Mouse (Mus musculus) ZHBTc4 (cell line): ENCODE results near the gene Gigyf1.

Source experiments
- DNase-seq: peaks from one replicate; pipeline ENCODE4 v3.0.0-alpha.2; 2011; ENCODE audit warnings: low read depth, low spot score

Gene Gigyf1

GRCm38 (mm10) chr5:137533117-137533827 is 14.9 kb downstream of the Gigyf1 start, which contains the start of the genes Epo and Gnb2:
Gene Epo (minus strand): TSS chr5:137533242.
Gene Gnb2 (minus strand): TSS chr5:137533510.
- DNase-seq = peak; percentile 99

- DNase-seq = no peak
Measured at GRCm38 (mm10) chr5:137534762-137535161, 16.4 kb downstream of the Gigyf1 start.

- DNase-seq = no peak
Measured at GRCm38 (mm10) chr5:137535318-137535717, 17.0 kb downstream of the Gigyf1 start.

GRCm38 (mm10) chr5:137537461-137537860 is 19.1 kb downstream of the Gigyf1 start:
- DNase-seq = no peak

GRCm38 (mm10) chr5:137539291-137539801 is 21.0 kb downstream of the Gigyf1 start:
- no peak for DNase-seq

- no peak for DNase-seq
Measured at GRCm38 (mm10) chr5:137540991-137541390, 22.6 kb downstream of the Gigyf1 start.

- no peak for DNase-seq
Measured at GRCm38 (mm10) chr5:137541768-137542540, 23.6 kb downstream of the Gigyf1 start.

- DNase-seq = no peak
Measured at GRCm38 (mm10) chr5:137544926-137545325, 26.6 kb downstream of the Gigyf1 start.

GRCm38 (mm10) chr5:137545596-137545995 is 27.2 kb downstream of the Gigyf1 start:
- no peak for DNase-seq

- DNase-seq = no peak
Measured at GRCm38 (mm10) chr5:137549840-137550239, 31.5 kb downstream of the Gigyf1 start.

GRCm38 (mm10) chr5:137551119-137551518 is 32.8 kb downstream of the Gigyf1 start:
- DNase-seq = peak; percentile 61

- no peak for DNase-seq
Measured at GRCm38 (mm10) chr5:137553000-137553399, 34.7 kb downstream of the Gigyf1 start.

- DNase-seq = peak; percentile 94
Measured at GRCm38 (mm10) chr5:137553411-137553837, 35.1 kb downstream of the Gigyf1 start, which contains the start of gene Actl6b. Gene Actl6b (plus strand): TSS chr5:137553517.

- DNase-seq = no peak
Measured at GRCm38 (mm10) chr5:137553898-137554297, 35.5 kb downstream of the Gigyf1 start.

- no peak for DNase-seq
Measured at GRCm38 (mm10) chr5:137561556-137561955, 43.2 kb downstream of the Gigyf1 start.

- peak; percentile 64 for DNase-seq
Measured at GRCm38 (mm10) chr5:137562965-137563364, 44.6 kb downstream of the Gigyf1 start.

- DNase-seq = no peak
Measured at GRCm38 (mm10) chr5:137565744-137566143, 47.4 kb downstream of the Gigyf1 start.

GRCm38 (mm10) chr5:137566416-137566815 is 48.1 kb downstream of the Gigyf1 start:
- DNase-seq = no peak

GRCm38 (mm10) chr5:137568223-137568798 is 50.0 kb downstream of the Gigyf1 start:
- DNase-seq = peak; percentile 50

GRCm38 (mm10) chr5:137569031-137569430 is 50.7 kb downstream of the Gigyf1 start:
- peak; percentile 14 for DNase-seq

GRCm38 (mm10) chr5:137569665-137570064 is 51.3 kb downstream of the Gigyf1 start, which contains the start of gene Tfr2:
Gene Tfr2 (plus strand): TSS chr5:137569840.
- peak; percentile 88 for DNase-seq

GRCm38 (mm10) chr5:137570181-137570580 is 51.8 kb downstream of the Gigyf1 start:
- DNase-seq = no peak
